Mouse (Mus musculus) heart, embryonic 11.5 days (tissue): Measurements from ENCODE around the gene Tom1l2. TPM values are rescaled to one million over a fixed set of nuclear protein-coding genes. Genes with fewer than 3 reads are reported as not detected.
A peak's percentile ranks its signal among the peaks of the same experiment; 100 is the strongest.

ENCODE experiments used
- ATAC-seq: fragments of 200-750 bp; cut with Nextera tagmentation; replicated peaks from 2 replicates; pipeline ENCODE4 v1.8.0; 2017; ENCODE audit warnings: moderate library complexity; ENCODE audit not compliant: insufficient number of reproducible peaks, low FRiP score, low TSS enrichment
- H3K27ac ChIP-seq: fragments of 300-500 bp; sonication (generic); 2 replicates; pipeline ENCODE4 v1.5.1; 2014; ENCODE audit warnings: mild to moderate bottlenecking, low read depth, low read length
- H3K27me3 ChIP-seq: fragments of 300-500 bp; sonication (generic); 2 replicates; pipeline ENCODE4 v1.6.1; 2014; ENCODE audit warnings: mild to moderate bottlenecking, low read length, mixed read lengths; ENCODE audit not compliant: control insufficient read depth, insufficient read depth
- H3K36me3 ChIP-seq: fragments of 300-500 bp; sonication (generic); 2 replicates; pipeline ENCODE4 v1.6.1; 2014; ENCODE audit warnings: mild to moderate bottlenecking, low read length, moderate library complexity, mixed read lengths; ENCODE audit not compliant: control insufficient read depth, insufficient read depth
- H3K4me1 ChIP-seq: fragments of 300-500 bp; sonication (generic); 2 replicates; pipeline ENCODE4 v1.6.1; 2014; ENCODE audit warnings: low read length; ENCODE audit not compliant: control insufficient read depth, insufficient read depth
- H3K4me2 ChIP-seq: fragments of 300-500 bp; sonication (generic); 2 replicates; pipeline ENCODE4 v1.6.1; 2014; ENCODE audit warnings: mild to moderate bottlenecking, moderate library complexity
- H3K4me3 ChIP-seq: fragments of 300-500 bp; sonication (generic); 2 replicates; pipeline ENCODE4 v1.5.1; 2014; ENCODE audit warnings: low read depth, low read length
- H3K9ac ChIP-seq: fragments of 300-500 bp; sonication (generic); 2 replicates; pipeline ENCODE4 v1.6.1; 2014; ENCODE audit warnings: mild to moderate bottlenecking, low read depth, low read length, moderate library complexity
- H3K9me3 ChIP-seq: fragments of 300-500 bp; sonication (generic); replicated peaks from 2 replicates; pipeline ENCODE4 v1.6.1; 2016; ENCODE audit warnings: low read length; ENCODE audit not compliant: control insufficient read depth
- WGBS: fragments of 180-500 bp; shearing (Covaris S2); extraction: QIAGEN DNeasy Blood & Tissue Kit; methylation state at CpG from one replicate; pipeline ENCODE4 v1.1.7; 2014; ENCODE audit not compliant: insufficient replicate concordance; 5-methylcytosine and 5-hydroxymethylcytosine counted together
- polyA plus RNA-seq: library from polyadenylated mRNA; unstranded; fragments of >200 nt; fragmentation: Nextera tagmentation; extraction: Ambion mirVana; gene quantifications from 2 replicates; pipeline ENCODE4 v1.2.1, GENCODE M21; 2014

The Tom1l2 gene
- 14.7 and 16.0 TPM in 2 replicates for polyA plus RNA-seq

GRCm38 (mm10) chr11:60352559-60353411, at the start of gene Tom1l2, which contains the start of gene Drc3:
Gene Tom1l2 (minus strand): TSS chr11:60352905.
Gene Drc3 (plus strand): TSS chr11:60353329.
- under 1% methylated on average over 57 of the region's 57 CpGs for WGBS
- H3K27ac ChIP-seq: peak within 1 kb of the TSS; percentile 82

DNA sequence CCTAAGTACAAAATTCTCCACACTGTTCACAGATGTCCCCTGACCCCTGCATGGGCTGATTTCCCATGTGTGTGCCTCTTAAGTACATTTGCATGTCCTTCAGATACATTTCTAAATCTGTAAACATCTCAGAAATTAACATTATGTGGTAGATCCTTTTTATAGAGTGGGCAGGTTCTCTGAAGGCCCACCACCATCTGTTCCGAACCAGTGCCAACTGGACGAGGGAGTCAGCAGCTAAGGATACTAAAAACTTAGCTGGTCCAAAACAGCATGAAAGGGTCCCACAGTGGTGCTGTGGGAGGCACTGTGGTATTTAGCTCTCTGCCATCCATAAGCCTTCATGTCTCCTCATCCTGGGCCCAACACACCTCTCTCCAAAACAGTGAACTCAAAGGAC, 44.5 kb upstream of the Tom1l2 start:
- H3K4me1 ChIP-seq: no peaks in the 10 kb centered on the region
- H3K4me2 ChIP-seq: no peak overlapping the region
- peaks cover 5% of the 10 kb centered on the region for H3K36me3 ChIP-seq
- H3K4me3 ChIP-seq: no peak overlapping the region
- no peaks in the 10 kb centered on the region for H3K9me3 ChIP-seq
- no peak for ATAC-seq
- H3K9ac ChIP-seq: no peak overlapping the region
- no peaks in the 10 kb centered on the region for H3K27me3 ChIP-seq
- 82% methylated on average over 2 of the region's 2 CpGs for WGBS
- H3K27ac ChIP-seq: no peak overlapping the region

More at GRCm38 (mm10) chr11:60352559-60353411, at the start of gene Tom1l2, which contains the start of gene Drc3:
- ATAC-seq: peak; percentile 99
- peaks cover 15% of the 10 kb centered on the region for H3K4me1 ChIP-seq
- no peaks in the 10 kb centered on the region for H3K9me3 ChIP-seq
- H3K4me2 ChIP-seq: peak within 1 kb of the TSS; percentile 92
- no peaks in the 10 kb centered on the region for H3K27me3 ChIP-seq
- no peaks in the 10 kb centered on the region for H3K36me3 ChIP-seq
- H3K4me3 ChIP-seq: peak within 1 kb of the TSS; percentile 77
- H3K9ac ChIP-seq: peak within 1 kb of the TSS; percentile 82

- H3K27ac ChIP-seq: no peak overlapping the region
- H3K4me3 ChIP-seq: no peak overlapping the region
- ATAC-seq: no peak
- H3K27me3 ChIP-seq: no peaks in the 10 kb centered on the region
- no peak overlapping the region for H3K9ac ChIP-seq
- no peaks in the 10 kb centered on the region for H3K4me1 ChIP-seq
- 72% methylated on average over 6 of the region's 6 CpGs for WGBS
- no peaks in the 10 kb centered on the region for H3K9me3 ChIP-seq
- H3K4me2 ChIP-seq: no peak overlapping the region
- peaks cover 5% of the 10 kb centered on the region for H3K36me3 ChIP-seq
These were observed 43.8 kb upstream of the Tom1l2 start for GRCm38 (mm10) chr11:60396546-60396945.

DNA sequence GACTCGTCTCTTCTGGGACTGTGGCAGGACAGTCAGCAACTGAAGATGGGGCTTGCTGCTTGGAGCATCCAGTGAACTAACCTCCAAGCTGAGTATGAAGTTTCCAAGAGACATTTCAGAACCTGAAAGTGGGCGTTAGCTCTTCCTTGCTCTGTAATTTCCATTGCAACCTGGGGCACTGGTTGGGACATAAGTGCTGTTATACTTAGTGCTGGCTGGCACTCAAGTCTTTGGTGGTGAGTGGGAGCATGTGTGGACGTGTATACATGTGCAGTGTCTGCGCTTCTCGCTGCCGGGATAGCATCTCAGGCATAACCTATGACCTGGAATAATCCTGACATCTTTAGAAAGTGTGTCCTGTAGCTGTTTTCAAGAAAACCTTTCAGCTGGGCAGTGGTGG, 38.6 kb upstream of the Tom1l2 start:
- Histone ChIP-seq H3K4me2 (no peak overlapping the region), H3K9me3 (no peaks in the 10 kb centered on the region), H3K4me3 (no peak overlapping the region), H3K27ac (no peak overlapping the region), H3K36me3 (no peaks in the 10 kb centered on the region), H3K4me1 (no peaks in the 10 kb centered on the region), H3K9ac (no peak overlapping the region), H3K27me3 (no peaks in the 10 kb centered on the region)
- 78% methylated on average over 6 of the region's 6 CpGs for WGBS
- ATAC-seq: no peak

GRCm38 (mm10) chr11:60387944-60388343, 35.2 kb upstream of the Tom1l2 start:
- Histone ChIP-seq H3K36me3 (no peaks in the 10 kb centered on the region), H3K4me1 (peaks cover 6% of the 10 kb centered on the region), H3K4me2 (no peak overlapping the region), H3K4me3 (no peak overlapping the region), H3K27ac (no peak overlapping the region), H3K9me3 (no peaks in the 10 kb centered on the region), H3K27me3 (peaks cover 6% of the 10 kb centered on the region; the same call in 1 of the 2 replicates), H3K9ac (no peak overlapping the region)
- 83% methylated on average over 2 of the region's 2 CpGs for WGBS
- ATAC-seq: no peak

DNA sequence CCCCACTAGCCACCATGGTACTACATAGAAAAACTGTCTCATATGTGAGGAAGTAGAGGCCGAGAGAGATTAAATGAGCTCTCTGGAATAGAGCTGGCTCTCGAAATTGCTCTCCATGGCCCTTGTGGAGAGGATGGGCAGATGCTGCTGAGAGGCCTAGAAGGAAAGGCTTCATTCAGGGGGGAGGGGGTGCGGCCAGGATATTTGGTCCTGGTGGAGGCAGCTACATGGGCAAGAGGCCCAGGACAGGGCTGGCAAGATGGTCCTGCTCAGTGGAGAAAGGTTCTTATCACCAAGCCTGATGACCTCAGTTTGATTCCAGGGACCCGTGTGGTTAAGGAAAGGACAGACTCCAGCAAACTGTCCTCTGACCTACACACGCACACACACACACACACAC, 33.2 kb upstream of the Tom1l2 start:
- ATAC-seq: no peak
- Histone ChIP-seq H3K36me3 (no peaks in the 10 kb centered on the region), H3K27ac (no peak overlapping the region), H3K9me3 (no peaks in the 10 kb centered on the region), H3K4me3 (no peak overlapping the region), H3K9ac (no peak overlapping the region), H3K4me1 (peaks cover 12% of the 10 kb centered on the region), H3K27me3 (peaks cover 6% of the 10 kb centered on the region; the same call in 1 of the 2 replicates), H3K4me2 (no peak overlapping the region)
- WGBS: 76% methylated on average over 5 of the region's 5 CpGs

- Histone ChIP-seq H3K27me3 (peaks cover 6% of the 10 kb centered on the region; the same call in 1 of the 2 replicates), H3K9ac (peak overlapping the region; percentile 3; the same call in 1 of the 2 replicates), H3K27ac (no peak overlapping the region), H3K9me3 (no peaks in the 10 kb centered on the region), H3K4me2 (peak overlapping the region; percentile 51), H3K4me1 (peaks cover 12% of the 10 kb centered on the region), H3K4me3 (peak overlapping the region; percentile 10; the same call in 1 of the 2 replicates), H3K36me3 (no peaks in the 10 kb centered on the region)
- no peak for ATAC-seq
- 7% methylated on average over 16 of the region's 16 CpGs for WGBS
These were observed 32.2 kb upstream of the Tom1l2 start for GRCm38 (mm10) chr11:60384762-60385421.

DNA sequence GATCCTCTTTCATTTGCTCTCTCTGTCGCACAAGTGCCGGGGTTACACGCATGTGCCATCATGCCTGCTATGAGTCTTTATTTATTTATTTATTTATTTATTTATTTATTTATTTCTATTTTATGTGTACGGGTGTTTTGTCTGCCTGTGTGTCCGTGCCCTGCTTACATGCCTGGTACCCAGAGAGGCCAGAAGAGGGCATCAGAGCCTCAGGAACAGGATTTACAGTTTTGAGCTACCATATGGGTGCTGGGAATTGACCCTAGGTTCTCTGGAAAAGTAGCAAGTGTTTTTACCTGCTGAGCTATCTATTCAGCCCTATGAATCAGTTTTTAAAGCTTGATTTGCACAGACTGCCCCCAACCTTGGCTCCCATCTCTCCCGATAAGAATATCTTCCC, 30.8 kb upstream of the Tom1l2 start:
- H3K9ac ChIP-seq: no peak overlapping the region
- 89% methylated on average over 6 of the region's 6 CpGs for WGBS
- H3K27ac ChIP-seq: no peak overlapping the region
- no peaks in the 10 kb centered on the region for H3K9me3 ChIP-seq
- no peaks in the 10 kb centered on the region for H3K36me3 ChIP-seq
- no peak for ATAC-seq
- peaks cover 12% of the 10 kb centered on the region for H3K4me1 ChIP-seq
- peaks cover 6% of the 10 kb centered on the region; the same call in 1 of the 2 replicates for H3K27me3 ChIP-seq
- H3K4me2 ChIP-seq: no peak overlapping the region
- H3K4me3 ChIP-seq: no peak overlapping the region
